Mouse (Mus musculus) hindbrain, embryonic 16.5 days (tissue): ENCODE results near the gene Rad54l. TPM values are rescaled to one million over a fixed set of nuclear protein-coding genes. Genes with fewer than 3 reads are reported as not detected.

Source experiments
- polyA plus RNA-seq: library from polyadenylated mRNA; unstranded; fragments of >200 nt; fragmentation: Nextera tagmentation; extraction: Ambion mirVana; gene quantifications from 2 replicates; pipeline ENCODE4 v1.2.1, GENCODE M21; 2015

The Rad54l gene
- polyA plus RNA-seq, 1 experiment from 2014 or later, result 7.6 TPM

Other genes starting within 250 kb of the Rad54l start
- 0.45 TPM in 1 of 2 replicates, not detected in the other for gene Kncn, start 239.3 kb downstream of the Rad54l start, polyA plus RNA-seq
- gene 6430628N08Rik, start 233.0 kb downstream of the Rad54l start, polyA plus RNA-seq, result 0.41 and 0.44 TPM in 2 replicates
- 5.8 and 6.8 TPM in 2 replicates for gene Dmbx1, start 183.8 kb downstream of the Rad54l start, polyA plus RNA-seq
- 23.8 and 27.5 TPM in 2 replicates for gene Faah, start 105.8 kb downstream of the Rad54l start, polyA plus RNA-seq
- 11.9 and 12.1 TPM in 2 replicates for gene Nsun4, start 69.8 kb downstream of the Rad54l start, polyA plus RNA-seq
- 427 and 492 TPM in 2 replicates for gene Uqcrh, start 48.6 kb downstream of the Rad54l start, polyA plus RNA-seq
- gene Lrrc41, start 48.4 kb downstream of the Rad54l start, polyA plus RNA-seq, result 72.1 and 78.4 TPM in 2 replicates
- 68.2 and 72.1 TPM in 2 replicates for gene Pomgnt1, start 150 bp upstream of the Rad54l start, polyA plus RNA-seq
- 3.3 and 3.7 TPM in 2 replicates for gene Lurap1, start 27.6 kb upstream of the Rad54l start, polyA plus RNA-seq
- 0.11 and 0.63 TPM in 2 replicates for gene Tspan1, start 43.9 kb upstream of the Rad54l start, polyA plus RNA-seq
- gene 1700042G07Rik, start 49.7 kb upstream of the Rad54l start, polyA plus RNA-seq, result not detected in 2 replicates
- gene Gm49337, start 49.7 kb upstream of the Rad54l start, polyA plus RNA-seq, result not detected in 2 replicates
- 47.4 and 57.2 TPM in 2 replicates for gene Pik3r3, start 97.9 kb upstream of the Rad54l start, polyA plus RNA-seq